Mouse (Mus musculus) c-Kit-positive CD71-positive TER-119-positive erythroid progenitor cells, embryonic 14.5 days (primary cell): ENCODE measurements at regions not wholly inside any gene's neighbourhood (a gene's known extent, or its start where the extent isn't known, plus 50 kb on each side); places are given as distances from the start of the nearest gene placed in this dataset.

Experiments
- DNase-seq: peaks from one replicate; pipeline ENCODE4 v3.0.0-alpha.2; 2013; ENCODE audit warnings: low spot score

- DNase-seq: no peak
Measured at GRCm38 (mm10) chr5:77594719-77595118, 186.9 kb upstream of the Igfbp7 start.

DNA sequence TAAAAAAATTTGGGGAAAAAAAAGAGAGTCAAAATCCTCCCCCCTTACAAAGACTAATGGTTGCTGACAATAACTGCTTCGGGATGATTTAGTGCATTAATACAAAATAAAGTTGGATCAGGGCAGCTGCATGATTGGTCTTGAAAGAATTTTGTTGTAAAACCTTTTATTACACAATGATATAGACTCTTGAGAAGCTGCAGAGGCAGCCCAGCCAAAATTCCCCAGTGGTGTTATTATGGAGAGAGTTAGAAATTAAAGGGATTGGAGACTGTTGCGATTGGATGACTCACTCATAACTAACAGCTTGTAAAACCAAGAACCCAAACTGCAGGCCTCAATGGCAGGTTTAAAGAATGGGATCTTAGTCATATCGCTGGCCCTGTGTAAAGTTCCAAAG, 181.4 kb upstream of the Igfbp7 start:
- no peak for DNase-seq

DNA sequence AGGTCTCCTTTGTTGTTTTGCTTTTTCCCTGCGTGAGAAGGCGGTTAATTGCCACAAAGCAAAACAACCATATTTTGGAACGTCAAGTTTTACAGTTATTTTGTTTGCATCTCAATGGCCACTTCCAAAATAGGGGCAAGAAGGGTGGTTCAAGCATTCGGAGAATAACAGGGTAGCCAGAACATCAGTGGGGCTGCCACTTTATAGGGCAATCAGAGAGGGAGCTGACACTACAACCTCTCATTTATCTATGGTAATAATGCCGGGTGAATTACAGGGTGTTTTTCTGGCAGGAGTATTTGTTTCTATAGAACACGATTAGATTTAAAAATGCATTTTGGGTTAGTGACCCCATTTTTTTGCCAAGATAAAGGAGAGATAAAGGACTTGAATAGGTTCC, 173.9 kb upstream of the Igfbp7 start:
- no peak for DNase-seq

DNA sequence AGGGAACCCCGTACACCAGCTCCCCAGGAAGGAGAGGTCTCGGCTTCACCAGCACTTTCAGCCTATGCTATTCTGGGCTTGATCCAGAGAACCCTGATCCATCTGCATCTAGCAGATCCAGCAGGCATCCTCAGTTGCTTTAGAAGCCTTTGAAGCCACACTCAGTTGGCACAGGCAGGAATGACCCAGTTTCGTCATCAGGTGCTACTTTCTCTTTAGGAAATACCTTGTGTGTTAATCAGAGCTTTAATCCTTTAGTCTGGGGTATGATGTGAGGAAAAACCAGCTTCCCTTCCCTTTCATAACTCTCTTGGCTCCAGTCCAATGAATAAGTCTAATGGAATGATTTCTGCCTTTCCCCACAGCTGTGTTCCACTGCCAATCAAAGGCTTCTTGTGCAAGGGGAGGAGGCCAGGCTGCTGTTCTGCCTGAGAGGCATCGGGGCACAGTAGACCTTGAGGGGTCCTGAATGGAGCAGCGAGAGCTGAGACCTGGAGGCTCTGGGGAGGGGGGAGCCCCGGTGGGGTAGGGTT, 173.3 kb upstream of the Igfbp7 start:
- DNase-seq: no peak

- DNase-seq: no peak
Measured at GRCm38 (mm10) chr5:77579826-77580745, 172.2 kb upstream of the Igfbp7 start.

- DNase-seq: no peak
Measured at GRCm38 (mm10) chr5:77576881-77577280, 169.0 kb upstream of the Igfbp7 start.

DNA sequence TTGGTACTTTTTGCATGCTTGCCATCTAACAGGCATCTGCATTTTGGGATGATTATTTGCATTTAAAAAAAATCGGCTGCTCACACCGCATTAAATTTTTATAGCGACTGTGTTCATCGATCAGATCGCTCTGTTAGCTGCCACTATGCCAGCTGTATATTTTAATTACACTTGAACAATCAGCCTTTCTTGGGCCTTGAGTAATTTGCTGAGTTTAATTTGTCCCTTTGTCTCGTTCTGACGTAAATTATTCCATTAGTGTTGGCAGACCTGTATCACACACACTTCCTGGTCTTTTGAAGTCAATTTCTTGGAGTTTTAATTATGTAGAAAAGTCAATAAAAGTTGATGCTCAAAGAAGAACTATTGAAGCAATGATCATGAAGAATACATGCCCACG, 167.9 kb upstream of the Igfbp7 start:
- no peak for DNase-seq

GRCm38 (mm10) chr5:77570364-77570763, 162.5 kb upstream of the Igfbp7 start:
- DNase-seq: no peak

DNA sequence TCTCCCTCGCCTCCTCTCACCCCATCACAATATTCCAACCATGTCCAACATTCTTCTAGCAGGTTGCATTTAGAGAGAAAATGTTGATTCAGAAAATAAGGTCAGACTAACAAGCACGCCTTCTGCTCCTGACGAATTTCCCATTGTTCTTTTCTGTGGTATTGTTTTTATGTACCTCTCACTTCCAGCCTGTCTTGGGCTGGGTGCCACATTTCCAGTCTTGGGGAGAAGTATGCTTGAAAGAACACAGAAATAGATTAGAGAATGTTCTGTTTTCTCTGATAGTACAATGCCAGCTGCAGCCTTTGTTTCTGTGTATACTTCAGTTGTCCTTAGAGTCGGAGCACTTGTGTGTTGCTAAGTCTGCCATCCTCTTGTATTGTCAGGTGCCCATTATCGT, 160.3 kb upstream of the Igfbp7 start:
- no peak for DNase-seq

GRCm38 (mm10) chr5:77552580-77552979, 144.7 kb upstream of the Igfbp7 start:
- no peak for DNase-seq

DNA sequence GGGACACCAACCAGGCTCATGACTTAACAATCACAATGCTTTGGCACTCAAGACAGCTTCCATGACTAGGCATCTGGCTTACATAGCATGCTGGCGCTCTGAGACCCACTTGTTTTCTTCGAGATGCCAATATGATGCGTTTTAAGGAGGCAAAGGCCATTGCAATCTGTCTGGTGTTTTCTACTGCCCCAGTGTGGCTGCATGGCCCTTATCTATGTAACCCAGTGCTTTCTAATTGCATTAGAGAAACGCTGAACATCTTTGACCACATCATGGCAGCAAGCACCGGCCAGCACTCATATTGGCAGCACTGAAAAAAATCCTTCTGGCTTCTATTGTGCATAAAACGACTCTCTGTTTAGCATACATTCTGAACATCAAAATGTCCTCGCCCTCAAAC, 144.2 kb upstream of the Igfbp7 start:
- DNase-seq: no peak

- no peak for DNase-seq
Measured at GRCm38 (mm10) chr5:77546001-77546620, 138.3 kb upstream of the Igfbp7 start.

DNA sequence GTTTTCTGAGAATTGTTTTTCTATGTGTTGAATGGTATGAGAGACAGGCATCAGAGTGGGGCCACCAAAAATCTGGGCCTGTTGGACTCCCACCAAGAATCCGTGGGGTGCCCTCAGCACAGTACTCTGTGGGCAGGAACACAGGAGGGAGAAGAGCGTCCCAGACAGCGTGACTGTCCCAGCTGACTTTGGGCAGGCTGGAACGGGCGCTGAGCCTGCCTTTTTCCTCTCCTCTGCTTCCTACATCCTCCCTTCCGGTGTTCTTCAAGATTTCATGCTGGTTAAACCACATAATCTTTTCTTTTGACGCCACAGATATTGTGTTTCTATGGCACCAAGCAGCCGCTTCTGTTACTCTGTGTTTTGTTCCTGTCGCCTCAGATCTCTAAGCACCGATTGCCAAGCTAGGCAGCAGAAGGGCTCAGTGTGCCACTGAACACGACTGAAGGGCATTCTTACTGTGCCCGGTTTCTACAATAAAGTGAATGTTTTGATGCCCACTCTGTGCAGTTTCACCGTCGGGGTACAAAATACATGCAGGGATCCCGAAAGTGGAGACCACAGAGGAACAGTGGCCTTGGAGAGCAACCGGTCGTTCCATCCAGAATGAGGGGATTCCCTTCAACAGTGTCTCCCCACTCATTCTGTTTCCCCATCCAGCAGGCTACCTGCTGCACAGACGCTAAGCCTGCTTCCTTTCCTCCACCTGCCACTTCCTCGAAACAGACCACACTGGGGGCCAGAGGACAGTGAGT, 124.6 kb upstream of the Igfbp7 start:
- no peak for DNase-seq

- DNase-seq: no peak
Measured at GRCm38 (mm10) chr5:77530376-77530775, 122.5 kb upstream of the Igfbp7 start.

DNA sequence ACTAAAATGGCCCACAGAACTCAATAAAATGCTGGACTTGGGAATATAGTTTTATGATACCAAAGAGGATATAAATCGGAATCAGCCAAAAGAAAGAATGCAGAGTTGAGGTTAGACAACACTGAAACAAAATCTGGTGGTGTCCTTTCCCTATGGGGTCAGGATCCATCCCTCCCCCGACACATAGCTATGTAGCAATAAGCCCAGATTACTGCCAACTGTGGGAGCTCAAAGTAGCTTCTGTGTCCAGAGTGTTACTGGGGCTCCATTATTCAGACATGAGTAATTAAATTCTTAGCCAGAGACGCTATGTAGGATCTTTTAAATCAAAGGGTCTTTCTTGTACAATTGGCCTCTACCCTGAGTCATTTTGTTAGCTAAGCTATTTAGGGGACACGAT, 109.4 kb upstream of the Igfbp7 start:
- DNase-seq: no peak

- DNase-seq: no peak
Measured at GRCm38 (mm10) chr5:77515448-77515847, 107.6 kb upstream of the Igfbp7 start.

- no peak for DNase-seq
Measured at GRCm38 (mm10) chr5:77502684-77503083, 94.8 kb upstream of the Igfbp7 start.

- DNase-seq: no peak
Measured at GRCm38 (mm10) chr5:77499949-77500460, 92.2 kb upstream of the Igfbp7 start.

DNA sequence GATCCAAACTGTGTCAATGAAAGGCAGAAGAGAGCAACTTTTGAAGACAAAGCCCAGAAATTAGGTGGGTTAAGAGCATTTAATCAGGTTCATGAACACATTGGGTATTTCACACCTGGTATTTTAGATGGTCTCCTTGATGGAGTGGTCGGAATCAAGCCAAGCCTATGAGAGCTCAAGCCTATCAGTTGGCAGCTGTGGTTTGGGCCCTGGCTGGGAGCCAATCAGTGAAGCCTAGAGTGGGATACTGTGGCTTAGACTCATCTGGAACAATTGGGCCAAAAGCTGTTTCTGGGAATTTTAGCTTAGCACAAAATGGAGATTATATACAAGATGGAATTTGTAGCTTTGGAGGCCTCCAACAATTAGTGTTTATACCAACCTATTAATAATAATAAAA, 86.8 kb upstream of the Igfbp7 start:
- DNase-seq: no peak

DNA sequence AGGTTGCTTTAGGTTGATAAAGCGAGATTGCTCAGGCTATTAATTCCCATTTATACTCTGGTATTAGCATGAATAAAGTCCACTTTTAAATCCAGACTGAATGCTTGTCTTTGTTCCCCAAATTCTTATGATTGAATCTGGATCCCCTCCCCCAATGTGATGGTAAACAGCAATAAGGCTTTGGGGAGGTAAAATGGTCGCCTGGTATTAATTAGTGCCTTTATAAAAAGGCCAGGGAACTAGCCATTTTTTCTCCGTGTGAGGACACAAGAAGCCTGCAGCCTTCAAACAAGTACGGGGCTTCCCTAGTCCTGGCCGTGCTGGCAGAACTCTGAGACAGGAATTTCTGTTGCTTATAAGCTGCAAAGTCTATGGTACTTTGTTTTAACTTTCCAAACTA, 81.1 kb upstream of the Igfbp7 start:
- DNase-seq: no peak

DNA sequence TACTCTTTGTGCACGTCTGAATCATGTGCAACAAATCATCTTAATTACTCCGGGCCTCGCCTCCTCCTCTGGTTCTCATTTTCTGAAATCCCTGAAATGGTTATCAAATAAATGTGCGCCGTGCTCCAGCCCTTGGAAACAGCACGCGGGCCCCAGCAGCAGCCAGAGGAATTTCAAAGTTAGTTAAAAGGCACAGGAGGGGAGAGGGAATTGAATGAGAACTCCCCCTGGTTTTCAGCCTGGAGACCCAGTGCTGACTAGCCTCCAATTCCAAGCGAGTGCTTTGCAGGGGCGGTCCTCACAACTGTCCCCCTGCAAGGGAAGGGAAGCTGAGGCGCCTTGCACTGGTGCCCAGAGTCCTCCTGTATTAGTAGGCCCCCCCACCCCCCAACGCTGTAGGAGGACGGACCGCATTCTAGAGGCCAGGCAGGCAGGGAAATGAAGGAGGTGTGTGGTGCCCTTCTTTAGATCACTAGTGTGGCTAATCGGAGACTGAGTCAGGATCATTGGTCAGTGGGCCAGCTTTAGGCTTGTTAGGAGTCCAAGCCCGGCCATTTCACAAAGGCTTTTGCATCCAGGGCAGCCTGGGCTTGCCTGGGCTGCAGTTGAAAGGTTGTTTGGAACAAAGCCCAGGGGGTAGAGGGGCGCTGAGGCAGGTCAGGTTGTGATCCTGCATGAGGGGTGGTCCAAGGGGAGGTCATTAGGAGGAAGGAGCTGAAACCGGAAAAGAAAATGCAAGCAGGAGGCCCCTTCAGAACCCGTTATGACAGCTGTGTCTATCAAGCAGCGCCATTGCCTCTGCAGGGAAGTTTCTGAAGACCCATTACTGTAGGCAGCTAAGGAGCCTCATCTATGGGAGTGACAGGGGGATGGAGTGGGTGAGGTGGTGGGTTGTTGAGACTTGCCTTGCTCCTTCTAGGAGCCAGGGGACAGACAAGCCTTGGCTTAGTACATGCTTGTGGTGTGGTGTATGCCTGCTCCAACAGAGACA, 80.3 kb upstream of the Igfbp7 start:
- no peak for DNase-seq
